Mouse (Mus musculus) T-helper 2 cell (primary cell): ENCODE results near the gene Tmem273.

Experiments used
- in situ Hi-C: fragments of 300-600 bp; cut with MboI, MseI; formaldehyde crosslinking; loops from one replicate; pipeline ENCODE4 v1.15.1; 2025; ENCODE audit warnings: high pct_unique_total_duplicates

Tmem273 gene

DNA sequence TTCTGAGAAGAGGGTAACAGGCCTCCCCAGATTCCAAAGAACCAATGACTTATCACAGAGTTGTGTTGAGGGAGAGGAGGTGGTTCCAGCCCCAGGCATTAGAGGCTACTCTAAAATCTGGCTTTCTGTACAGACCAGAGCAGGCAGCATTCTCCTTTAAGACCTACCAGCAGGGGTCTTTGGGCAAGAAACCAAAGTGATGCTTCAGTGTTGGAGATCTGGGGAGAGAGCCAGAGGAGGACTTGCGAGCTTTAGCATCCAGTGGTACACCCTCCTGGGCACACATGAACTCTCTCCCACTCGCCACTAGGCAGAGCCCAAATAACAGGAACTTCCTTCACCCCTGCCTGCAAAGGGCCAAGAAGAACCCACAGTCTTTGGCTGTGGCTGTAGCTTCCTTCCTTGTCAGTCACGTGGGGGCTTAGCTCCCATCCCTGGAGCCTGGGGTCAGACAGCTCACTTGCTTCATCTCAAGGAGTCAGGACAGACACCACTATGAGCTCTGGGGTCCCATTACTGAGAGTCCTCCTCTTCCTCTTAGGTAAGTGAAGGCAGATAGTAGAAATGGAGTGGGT, at the start of gene Tmem273:
Gene Tmem273, plus strand, starts transcription at position 408 of the 575 bp plus-strand sequence.
- in situ Hi-C loops = no loop called here

GRCm38 (mm10) chr14:32736561-32736960, 49.2 kb upstream of the Tmem273 start:
- in situ Hi-C loops = no loop called here

DNA sequence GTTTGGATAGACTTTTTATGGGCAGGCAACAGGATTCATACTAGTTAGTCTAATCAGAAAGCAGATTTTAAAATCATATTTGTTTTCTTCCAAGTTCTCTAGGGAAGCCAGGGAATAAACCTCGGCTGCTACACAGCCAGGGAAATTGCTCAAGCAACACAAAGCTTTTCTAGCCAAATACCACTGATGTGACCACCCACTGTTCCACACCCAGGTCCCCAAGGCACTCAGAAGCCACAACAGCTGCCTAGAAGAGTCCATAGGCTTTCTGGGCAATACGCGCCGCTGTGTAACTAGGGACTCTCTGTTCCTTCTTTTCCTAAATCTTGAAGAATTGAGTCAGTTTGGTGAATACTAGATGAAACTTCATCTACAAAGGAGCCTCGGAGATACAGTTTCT, 47.2 kb upstream of the Tmem273 start:
- in situ Hi-C loops = no loop called here

GRCm38 (mm10) chr14:32748519-32748918, 37.2 kb upstream of the Tmem273 start:
- in situ Hi-C loops = no loop called here

DNA sequence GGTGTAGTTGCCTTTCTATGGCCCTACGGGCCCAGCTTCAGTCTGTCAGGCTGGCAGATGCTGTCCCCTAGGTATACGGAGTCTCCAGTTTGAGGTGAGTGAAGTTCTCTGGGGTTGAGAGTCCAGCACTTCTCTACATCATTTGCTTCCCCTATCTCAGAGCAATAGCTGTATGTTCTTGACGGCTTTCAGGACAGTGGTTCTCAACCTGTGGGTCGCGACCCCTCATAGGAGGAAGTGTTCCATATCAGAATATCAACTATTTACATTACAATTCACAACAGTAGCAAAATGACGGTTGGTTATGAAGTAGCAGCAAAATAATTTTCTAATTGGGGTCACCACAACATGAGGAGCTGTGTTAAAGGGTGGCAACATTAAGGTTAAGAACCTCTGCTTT, 35.0 kb upstream of the Tmem273 start:
- in situ Hi-C loops = loop anchor here (25.0 kb wide), 1 partner anchor 1712 kb away; no protein-coding TSS in a partner anchor

- in situ Hi-C loops = loop anchor here (25.0 kb wide), 1 partner anchor 1708 kb away; no protein-coding TSS in a partner anchor
Observed at GRCm38 (mm10) chr14:32754286-32754685, 31.5 kb upstream of the Tmem273 start.

DNA sequence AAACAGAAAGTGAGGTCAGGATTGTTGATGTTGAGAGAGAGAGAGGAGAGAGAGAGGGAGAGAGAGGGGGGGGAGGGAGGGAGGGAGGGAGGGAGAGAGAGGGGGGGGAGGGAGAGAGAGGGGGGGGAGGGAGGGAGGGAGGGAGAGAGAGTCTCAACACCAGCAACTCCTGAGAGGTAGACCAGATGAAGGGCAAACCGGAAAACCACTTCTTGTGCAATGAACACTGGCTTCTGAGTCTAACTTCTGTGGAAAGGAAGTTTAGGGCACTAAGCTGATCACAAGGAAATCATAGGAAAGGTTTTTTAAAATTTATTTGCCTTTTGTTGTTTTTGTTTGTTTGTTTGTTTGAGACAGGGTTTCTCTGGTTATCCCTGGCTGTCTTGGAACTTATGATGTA, 23.6 kb upstream of the Tmem273 start:
- in situ Hi-C loops = loop anchor here (25.0 kb wide), 1 partner anchor 1700 kb away; no protein-coding TSS in a partner anchor

DNA sequence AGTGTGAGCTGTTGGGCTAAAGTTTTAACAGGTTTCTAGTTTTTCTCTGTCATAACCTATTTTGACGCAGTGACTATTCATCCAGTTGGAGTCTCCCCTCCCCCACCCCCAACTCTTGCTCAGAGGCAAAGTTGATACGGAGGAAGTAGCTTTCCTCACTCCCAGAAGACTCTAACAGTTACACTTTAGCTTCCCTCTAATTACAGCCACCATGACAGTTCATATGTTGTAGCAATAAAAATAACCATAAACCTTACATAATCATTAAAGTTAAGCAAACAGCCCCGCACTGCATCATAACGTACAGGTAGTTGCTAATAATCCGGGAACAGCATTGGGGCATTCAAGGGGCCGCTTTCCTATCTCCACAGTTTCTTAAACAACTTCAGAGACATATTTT, 15.2 kb upstream of the Tmem273 start:
- in situ Hi-C loops = loop anchor here (5.0 to 25.0 kb wide), 2 partner anchors 192 to 1692 kb away; no protein-coding TSS in a partner anchor

- in situ Hi-C loops = loop anchor here (5.0 to 25.0 kb wide), 2 partner anchors 190 to 1690 kb away; no protein-coding TSS in a partner anchor
Observed at GRCm38 (mm10) chr14:32772085-32772484, 13.7 kb upstream of the Tmem273 start.

DNA sequence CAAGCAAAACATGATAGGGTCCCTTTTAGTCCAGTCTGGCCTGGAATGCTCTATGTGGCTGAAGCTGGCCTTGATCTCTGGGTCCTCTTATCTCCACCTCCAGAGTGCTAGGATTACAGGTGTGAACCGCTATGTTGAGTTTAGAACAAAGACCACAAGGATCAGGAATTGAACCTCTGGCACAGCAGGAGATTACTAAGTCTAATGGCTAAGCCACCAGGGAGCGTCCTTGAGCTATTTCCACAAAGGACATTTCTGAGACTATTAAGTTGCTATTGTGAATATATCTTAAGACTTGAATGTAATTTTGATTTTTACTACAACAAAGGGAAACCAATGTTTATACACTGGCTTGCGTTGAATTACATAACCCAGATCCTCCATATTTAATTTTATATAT, 13.0 kb upstream of the Tmem273 start:
- in situ Hi-C loops = loop anchor here (5.0 to 25.0 kb wide), 2 partner anchors 190 to 1690 kb away; no protein-coding TSS in a partner anchor

- in situ Hi-C loops = loop anchor here (5.0 to 25.0 kb wide), 2 partner anchors 189 to 1689 kb away; no protein-coding TSS in a partner anchor
Observed at GRCm38 (mm10) chr14:32773456-32773855, 12.3 kb upstream of the Tmem273 start.

GRCm38 (mm10) chr14:32776077-32776476, 9.7 kb upstream of the Tmem273 start:
- in situ Hi-C loops = no loop called here

- in situ Hi-C loops = no loop called here
Observed at GRCm38 (mm10) chr14:32778362-32778761, 7.4 kb upstream of the Tmem273 start.

- in situ Hi-C loops = no loop called here
Observed at GRCm38 (mm10) chr14:32782866-32783265, 2.9 kb upstream of the Tmem273 start.

DNA sequence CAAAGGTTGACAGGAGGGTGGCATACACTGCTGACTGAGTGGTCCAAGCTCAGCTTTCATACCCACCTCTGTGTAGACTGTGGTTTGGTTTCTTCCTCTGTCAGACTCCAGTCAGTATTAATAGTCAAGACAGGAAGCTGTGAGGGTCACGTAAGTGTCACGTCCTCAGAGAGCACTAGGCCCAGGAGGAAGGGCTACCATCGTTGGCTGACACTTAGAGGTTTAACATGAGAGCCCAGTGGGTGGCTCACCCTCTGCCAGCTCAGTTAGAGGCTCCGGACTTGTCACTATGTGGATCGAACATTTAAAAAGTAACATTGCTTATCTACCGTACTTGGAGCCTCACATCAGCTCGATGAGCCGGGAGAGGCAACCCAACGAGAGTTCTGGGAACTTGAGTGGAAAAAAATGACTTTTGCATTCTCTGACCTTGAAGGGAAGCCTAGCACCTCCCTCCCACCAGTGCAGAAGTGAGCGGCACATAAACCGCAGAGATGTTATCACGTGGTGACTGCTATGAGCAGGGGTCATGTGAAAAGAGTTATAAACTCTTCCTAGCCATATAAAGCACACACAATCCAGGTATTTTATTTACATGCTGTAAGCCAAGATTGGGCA, 1.5 kb upstream of the Tmem273 start:
- in situ Hi-C loops = no loop called here

- in situ Hi-C loops = no loop called here
Observed at GRCm38 (mm10) chr14:32784748-32785134, 1.0 kb upstream of the Tmem273 start.

GRCm38 (mm10) chr14:32787691-32788090, 1.9 kb downstream of the Tmem273 start:
- in situ Hi-C loops = no loop called here

- in situ Hi-C loops = no loop called here
Observed at GRCm38 (mm10) chr14:32796375-32796774, 10.6 kb downstream of the Tmem273 start.

- in situ Hi-C loops = no loop called here
Observed at GRCm38 (mm10) chr14:32797803-32798202, 12.0 kb downstream of the Tmem273 start.

DNA sequence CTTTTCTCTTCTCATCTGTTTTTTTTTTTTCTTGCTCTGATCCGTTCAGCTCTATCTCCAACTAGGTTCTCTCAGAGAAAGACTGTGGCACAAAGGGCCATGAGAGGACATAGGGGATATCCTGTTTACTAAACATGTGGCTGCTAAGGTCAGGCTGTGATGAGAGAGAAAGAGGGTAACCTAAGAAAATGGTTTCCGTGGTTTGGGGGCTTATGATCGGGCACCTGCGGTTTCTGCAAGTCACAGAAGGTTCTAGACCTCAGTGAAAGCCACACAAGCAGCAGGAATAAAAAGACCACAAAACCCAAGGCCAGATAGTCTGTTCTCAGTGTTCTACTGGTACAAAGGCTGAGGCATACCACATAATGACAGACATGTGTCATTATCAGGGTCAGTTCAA, 12.6 kb downstream of the Tmem273 start:
- in situ Hi-C loops = no loop called here

GRCm38 (mm10) chr14:32800048-32800447, 14.3 kb downstream of the Tmem273 start:
- in situ Hi-C loops = no loop called here

GRCm38 (mm10) chr14:32801016-32801661, 15.4 kb downstream of the Tmem273 start:
- in situ Hi-C loops = no loop called here

GRCm38 (mm10) chr14:32801662-32802024, 15.9 kb downstream of the Tmem273 start:
- in situ Hi-C loops = no loop called here
